Mouse (Mus musculus) intestine, postnatal 0 days (tissue): ENCODE measurements at regions not wholly inside any gene's neighbourhood (a gene's known extent, or its start where the extent isn't known, plus 50 kb on each side); places are given as distances from the start of the nearest gene placed in this dataset.

Experiments
- ATAC-seq: fragments of 200-750 bp; cut with Nextera tagmentation; 2 replicates; pipeline ENCODE4 v1.8.0; 2017; ENCODE audit warnings: mild to moderate bottlenecking, moderate TSS enrichment, moderate library complexity
- H3K27ac ChIP-seq: fragments of 300-500 bp; sonication (generic); 2 replicates; pipeline ENCODE4 v1.5.1; 2014; ENCODE audit warnings: mild to moderate bottlenecking, low read depth, low read length, moderate library complexity
- H3K27me3 ChIP-seq: fragments of 300-500 bp; sonication (generic); replicated peaks from 2 replicates; pipeline ENCODE4 v1.6.1; 2014; ENCODE audit warnings: low read length, mixed read lengths; ENCODE audit not compliant: control insufficient read depth, insufficient read depth
- H3K36me3 ChIP-seq: fragments of 300-500 bp; sonication (generic); 2 replicates; pipeline ENCODE4 v1.6.1; 2014; ENCODE audit warnings: mild to moderate bottlenecking, moderate library complexity; ENCODE audit not compliant: control insufficient read depth, insufficient read depth
- H3K4me1 ChIP-seq: fragments of 300-500 bp; sonication (generic); replicated peaks from 2 replicates; pipeline ENCODE4 v1.6.1; 2014; ENCODE audit warnings: antibody characterized with exemption, low read length, mixed read lengths; ENCODE audit not compliant: control insufficient read depth, insufficient read depth
- H3K4me2 ChIP-seq: fragments of 300-500 bp; sonication (generic); replicated peaks from 2 replicates; pipeline ENCODE4 v1.6.1; 2014; ENCODE audit warnings: low read depth, mild to moderate bottlenecking, moderate library complexity
- H3K4me3 ChIP-seq: fragments of 300-500 bp; sonication (generic); 2 replicates; pipeline ENCODE4 v1.5.1; 2014; ENCODE audit warnings: low read depth, low read length
- H3K9ac ChIP-seq: fragments of 300-500 bp; sonication (generic); 2 replicates; pipeline ENCODE4 v1.6.1; 2014; ENCODE audit warnings: mild to moderate bottlenecking, low read depth, low read length
- H3K9me3 ChIP-seq: fragments of 300-500 bp; sonication (generic); 2 replicates; pipeline ENCODE4 v1.6.1; 2016; ENCODE audit warnings: mixed run types; ENCODE audit not compliant: control insufficient read depth
- CTCF ChIP-seq: sonication (generic); IDR thresholded peaks from 2 replicates; pipeline ENCODE4 v1.5.1; 2016; ENCODE audit warnings: low read depth, mild to moderate bottlenecking, control low read depth, antibody characterized with exemption, moderate library complexity
- WGBS: fragments of 180-500 bp; shearing (Covaris S2); extraction: QIAGEN DNeasy Blood & Tissue Kit; methylation state at CpG from one replicate; pipeline ENCODE4 v1.1.7; 2014; 5-methylcytosine and 5-hydroxymethylcytosine counted together

- Histone ChIP-seq H3K4me1 (no peaks in the 10 kb centered on the region), H3K9me3 (no peaks in the 10 kb centered on the region), H3K4me2 (no peak overlapping the region), H3K27me3 (no peaks in the 10 kb centered on the region), H3K27ac (no peak overlapping the region), H3K4me3 (no peak overlapping the region), H3K36me3 (no peaks in the 10 kb centered on the region), H3K9ac (no peak overlapping the region)
- 73% methylated on average over 2 of the region's 2 CpGs for WGBS
- no peak for TF ChIP-seq CTCF
- ATAC-seq: no peak
Measured at GRCm38 (mm10) chr16:77835767-77836166, 233.9 kb upstream of the Gm11146 start.

- no peak overlapping the region for H3K27ac ChIP-seq
- WGBS: 66% methylated on average over 4 of the region's 4 CpGs
- no peak for ATAC-seq
Measured at GRCm38 (mm10) chr16:77827322-77828117, 225.6 kb upstream of the Gm11146 start.

GRCm38 (mm10) chr16:77799709-77800108 lies 197.8 kb upstream of the Gm11146 start:
- Histone ChIP-seq H3K27ac (no peak overlapping the region), H3K9ac (no peak overlapping the region), H3K4me2 (no peak overlapping the region), H3K36me3 (no peaks in the 10 kb centered on the region), H3K4me1 (no peaks in the 10 kb centered on the region), H3K4me3 (no peak overlapping the region), H3K27me3 (no peaks in the 10 kb centered on the region), H3K9me3 (no peaks in the 10 kb centered on the region)
- TF ChIP-seq CTCF: no peak
- ATAC-seq: no peak
- WGBS: 80% methylated on average over 5 of the region's 5 CpGs

More at GRCm38 (mm10) chr16:77827322-77828117, 225.6 kb upstream of the Gm11146 start:
- TF ChIP-seq CTCF: no peak
- Histone ChIP-seq H3K4me3 (no peak overlapping the region), H3K9me3 (no peaks in the 10 kb centered on the region), H3K27me3 (no peaks in the 10 kb centered on the region), H3K9ac (no peak overlapping the region), H3K4me1 (no peaks in the 10 kb centered on the region), H3K4me2 (no peak overlapping the region), H3K36me3 (no peaks in the 10 kb centered on the region)

GRCm38 (mm10) chr16:77796926-77797325 lies 195.0 kb upstream of the Gm11146 start:
- no peak for TF ChIP-seq CTCF
- H3K27me3 ChIP-seq: no peaks in the 10 kb centered on the region
- ATAC-seq: no peak
- no peak overlapping the region for H3K4me3 ChIP-seq
- 74% methylated on average over 4 of the region's 4 CpGs for WGBS
- H3K36me3 ChIP-seq: no peaks in the 10 kb centered on the region
- no peak overlapping the region for H3K27ac ChIP-seq
- no peak overlapping the region for H3K9ac ChIP-seq
- H3K9me3 ChIP-seq: no peaks in the 10 kb centered on the region
- no peaks in the 10 kb centered on the region for H3K4me1 ChIP-seq
- no peak overlapping the region for H3K4me2 ChIP-seq

GRCm38 (mm10) chr16:77789652-77790051 lies 187.8 kb upstream of the Gm11146 start:
- H3K36me3 ChIP-seq: no peaks in the 10 kb centered on the region
- no peak for ATAC-seq
- no peaks in the 10 kb centered on the region for H3K9me3 ChIP-seq
- H3K27ac ChIP-seq: no peak overlapping the region
- no peak overlapping the region for H3K4me3 ChIP-seq
- no peak for TF ChIP-seq CTCF
- 87% methylated on average over 5 of the region's 5 CpGs for WGBS
- no peak overlapping the region for H3K4me2 ChIP-seq
- no peak overlapping the region for H3K9ac ChIP-seq
- H3K27me3 ChIP-seq: no peaks in the 10 kb centered on the region
- no peaks in the 10 kb centered on the region for H3K4me1 ChIP-seq

- WGBS: 88% methylated on average over 2 of the region's 2 CpGs
- Histone ChIP-seq H3K36me3 (no peaks in the 10 kb centered on the region), H3K4me2 (no peak overlapping the region), H3K4me1 (no peaks in the 10 kb centered on the region), H3K27ac (no peak overlapping the region), H3K27me3 (no peaks in the 10 kb centered on the region), H3K4me3 (no peak overlapping the region), H3K9me3 (no peaks in the 10 kb centered on the region), H3K9ac (no peak overlapping the region)
- TF ChIP-seq CTCF: no peak
- ATAC-seq: no peak
Measured at GRCm38 (mm10) chr16:77789206-77789605, 187.3 kb upstream of the Gm11146 start.

GRCm38 (mm10) chr16:77788781-77789150 lies 186.9 kb upstream of the Gm11146 start:
- ATAC-seq: no peak
- H3K9me3 ChIP-seq: no peaks in the 10 kb centered on the region
- H3K4me3 ChIP-seq: no peak overlapping the region
- no peaks in the 10 kb centered on the region for H3K4me1 ChIP-seq
- H3K27me3 ChIP-seq: no peaks in the 10 kb centered on the region
- WGBS: 87% methylated on average over 6 of the region's 6 CpGs
- no peak for TF ChIP-seq CTCF
- H3K36me3 ChIP-seq: no peaks in the 10 kb centered on the region
- no peak overlapping the region for H3K4me2 ChIP-seq
- no peak overlapping the region for H3K9ac ChIP-seq
- no peak overlapping the region for H3K27ac ChIP-seq
